Mouse (Mus musculus) lung, embryonic 14.5 days (tissue): ENCODE measurements at regions not wholly inside any gene's neighbourhood (a gene's known extent, or its start where the extent isn't known, plus 50 kb on each side); places are given as distances from the start of the nearest gene placed in this dataset.

Experiments
- ATAC-seq: fragments of 200-750 bp; cut with Nextera tagmentation; 2 replicates; pipeline ENCODE4 v1.8.0; 2017; ENCODE audit warnings: mild to moderate bottlenecking, moderate TSS enrichment, moderate library complexity; ENCODE audit not compliant: insufficient read depth
- DNase-seq: peaks from one replicate; pipeline ENCODE4 v3.0.0-alpha.2; 2015
- H3K27ac ChIP-seq: fragments of 300-500 bp; sonication (generic); 2 replicates; pipeline ENCODE4 v1.5.1; 2014; ENCODE audit warnings: low read depth, mild to moderate bottlenecking, moderate library complexity
- H3K27me3 ChIP-seq: fragments of 300-500 bp; sonication (generic); 2 replicates; pipeline ENCODE4 v1.6.1; 2014; ENCODE audit warnings: low read length, control low read depth; ENCODE audit not compliant: insufficient read depth
- H3K36me3 ChIP-seq: fragments of 300-500 bp; sonication (generic); 2 replicates; pipeline ENCODE4 v1.6.1; 2014; ENCODE audit warnings: control low read depth; ENCODE audit not compliant: insufficient read depth
- H3K4me1 ChIP-seq: fragments of 300-500 bp; sonication (generic); 2 replicates; pipeline ENCODE4 v1.6.1; 2014; ENCODE audit warnings: antibody characterized with exemption, control low read depth; ENCODE audit not compliant: insufficient read depth
- H3K4me2 ChIP-seq: fragments of 300-500 bp; sonication (generic); 2 replicates; pipeline ENCODE4 v1.6.1; 2014; ENCODE audit warnings: mild to moderate bottlenecking
- H3K4me3 ChIP-seq: fragments of 300-500 bp; sonication (generic); 2 replicates; pipeline ENCODE4 v1.5.1; 2014; ENCODE audit warnings: low read depth, low read length
- H3K9ac ChIP-seq: fragments of 300-500 bp; sonication (generic); 2 replicates; pipeline ENCODE4 v1.6.1; 2014
- H3K9me3 ChIP-seq: fragments of 300-500 bp; sonication (generic); 2 replicates; pipeline ENCODE4 v1.6.1; 2016; ENCODE audit warnings: low read depth, low read length, control low read depth
- CTCF ChIP-seq: IDR thresholded peaks from 2 replicates; pipeline ENCODE4 v1.5.1; 2016; ENCODE audit warnings: antibody characterized with exemption, low read depth
- WGBS: fragments of 180-500 bp; shearing (Covaris S2); extraction: QIAGEN DNeasy Blood & Tissue Kit; methylation state at CpG from one replicate; pipeline ENCODE4 v1.1.7; 2014; 5-methylcytosine and 5-hydroxymethylcytosine counted together

DNA sequence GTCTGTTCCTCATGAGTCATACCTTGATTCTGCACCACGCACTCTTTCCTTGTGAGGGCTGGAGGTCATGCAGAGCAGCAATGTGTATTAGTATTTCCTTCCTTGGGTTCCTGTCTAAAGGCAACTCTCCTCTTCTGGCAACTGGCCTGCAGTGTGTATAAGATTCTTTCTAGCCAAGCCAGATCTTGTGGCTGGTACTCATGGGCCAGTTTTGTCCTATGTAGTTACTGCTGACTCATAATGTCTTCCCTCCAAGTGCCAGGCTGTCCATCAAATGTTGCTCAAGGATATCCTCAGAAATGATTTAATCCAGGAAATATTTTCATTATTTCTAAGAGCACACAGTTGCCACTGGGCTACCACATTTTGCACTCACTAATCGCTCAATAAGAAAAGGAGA, 211.0 kb upstream of the Ptprk start:
- 73% methylated on average over 2 of the region's 2 CpGs for WGBS
- ATAC-seq (no peak), DNase-seq (peak; percentile 5)
- no peak for TF ChIP-seq CTCF
- Histone ChIP-seq H3K4me1 (no peaks in the 10 kb centered on the region), H3K4me3 (no peak overlapping the region), H3K9ac (no peak overlapping the region), H3K27ac (no peak overlapping the region), H3K9me3 (no peaks in the 10 kb centered on the region), H3K4me2 (no peak overlapping the region), H3K36me3 (no peaks in the 10 kb centered on the region), H3K27me3 (no peaks in the 10 kb centered on the region)

- no peak overlapping the region for H3K27ac ChIP-seq
- H3K9ac ChIP-seq: no peak overlapping the region
- H3K36me3 ChIP-seq: no peaks in the 10 kb centered on the region
- H3K27me3 ChIP-seq: no peaks in the 10 kb centered on the region
- H3K4me3 ChIP-seq: no peak overlapping the region
- H3K4me1 ChIP-seq: no peaks in the 10 kb centered on the region
- H3K9me3 ChIP-seq: no peaks in the 10 kb centered on the region
- 79% methylated on average over 1 of the region's 1 CpGs for WGBS
- ATAC-seq: no peak
- H3K4me2 ChIP-seq: no peak overlapping the region
- DNase-seq: no peak
- no peak for TF ChIP-seq CTCF
Observed at GRCm38 (mm10) chr10:27880867-27881266, 193.8 kb upstream of the Ptprk start.

GRCm38 (mm10) chr10:27891778-27892512, 182.7 kb upstream of the Ptprk start:
- TF ChIP-seq CTCF: no peak
- Histone ChIP-seq H3K4me3 (no peak overlapping the region), H3K4me2 (no peak overlapping the region), H3K36me3 (no peaks in the 10 kb centered on the region), H3K9me3 (no peaks in the 10 kb centered on the region), H3K9ac (no peak overlapping the region), H3K4me1 (no peaks in the 10 kb centered on the region), H3K27me3 (no peaks in the 10 kb centered on the region), H3K27ac (no peak overlapping the region)
- WGBS: 9% methylated on average over 2 of the region's 2 CpGs
- DNase-seq: peak; percentile 10
- ATAC-seq: no peak

- Histone ChIP-seq H3K27me3 (no peaks in the 10 kb centered on the region), H3K4me1 (no peaks in the 10 kb centered on the region), H3K36me3 (no peaks in the 10 kb centered on the region), H3K4me2 (no peak overlapping the region), H3K4me3 (no peak overlapping the region), H3K27ac (no peak overlapping the region), H3K9ac (no peak overlapping the region), H3K9me3 (no peaks in the 10 kb centered on the region)
- no peak for TF ChIP-seq CTCF
- WGBS: 23% methylated on average over 2 of the region's 2 CpGs
- ATAC-seq (peak; percentile 91; the same call in 1 of the 2 replicates), DNase-seq (peak; percentile 89)
Observed at GRCm38 (mm10) chr10:27916406-27916805, 158.2 kb upstream of the Ptprk start.

- peak; percentile 37 for DNase-seq
- whole genome bisulfite sequencing: 37% methylated on average over 5 of the region's 5 CpGs
Observed at GRCm38 (mm10) chr10:27927266-27927665, 147.4 kb upstream of the Ptprk start.

GRCm38 (mm10) chr10:27942136-27942535, 132.5 kb upstream of the Ptprk start:
- WGBS: 38% methylated on average over 5 of the region's 5 CpGs

More at GRCm38 (mm10) chr10:27927266-27927665, 147.4 kb upstream of the Ptprk start:
- Histone ChIP-seq H3K9ac (no peak overlapping the region), H3K27me3 (no peaks in the 10 kb centered on the region), H3K9me3 (no peaks in the 10 kb centered on the region), H3K36me3 (no peaks in the 10 kb centered on the region), H3K4me3 (no peak overlapping the region), H3K4me1 (no peaks in the 10 kb centered on the region), H3K4me2 (no peak overlapping the region), H3K27ac (no peak overlapping the region)
- no peak for TF ChIP-seq CTCF
- ATAC-seq: no peak

GRCm38 (mm10) chr10:27949127-27949526, 125.5 kb upstream of the Ptprk start:
- H3K9me3 ChIP-seq: no peaks in the 10 kb centered on the region
- H3K27me3 ChIP-seq: no peaks in the 10 kb centered on the region
- 84% methylated on average over 1 of the region's 1 CpGs for WGBS
- H3K4me3 ChIP-seq: no peak overlapping the region
- H3K27ac ChIP-seq: no peak overlapping the region
- no peak overlapping the region for H3K9ac ChIP-seq
- no peaks in the 10 kb centered on the region for H3K36me3 ChIP-seq
- ATAC-seq (no peak), DNase-seq (no peak)
- H3K4me2 ChIP-seq: no peak overlapping the region
- H3K4me1 ChIP-seq: no peaks in the 10 kb centered on the region
- TF ChIP-seq CTCF: no peak

More at GRCm38 (mm10) chr10:27942136-27942535, 132.5 kb upstream of the Ptprk start:
- DNase-seq (no peak), ATAC-seq (no peak)
- no peak overlapping the region for H3K4me2 ChIP-seq
- no peak overlapping the region for H3K9ac ChIP-seq
- H3K9me3 ChIP-seq: no peaks in the 10 kb centered on the region
- no peak overlapping the region for H3K27ac ChIP-seq
- no peak overlapping the region for H3K4me3 ChIP-seq
- no peaks in the 10 kb centered on the region for H3K36me3 ChIP-seq
- H3K27me3 ChIP-seq: no peaks in the 10 kb centered on the region
- no peaks in the 10 kb centered on the region for H3K4me1 ChIP-seq
- TF ChIP-seq CTCF: no peak

DNA sequence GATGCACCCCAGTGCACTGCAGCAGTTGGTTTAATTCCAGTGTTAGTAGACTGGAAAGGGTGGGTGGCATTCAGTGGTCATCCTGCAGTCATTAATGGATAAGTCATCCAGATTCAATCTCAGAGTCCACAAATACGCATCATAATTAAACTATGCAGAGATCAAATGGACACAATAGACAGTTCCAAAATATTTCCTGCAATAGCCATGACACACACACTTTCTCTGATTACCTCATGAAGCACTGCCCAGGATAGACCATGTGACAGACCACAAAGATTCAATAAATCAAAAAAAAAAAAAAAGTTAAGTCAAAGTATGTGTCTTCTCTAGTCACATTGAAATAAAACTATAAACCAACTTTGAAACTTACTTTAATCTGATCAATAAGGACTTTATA, 106.4 kb upstream of the Ptprk start:
- WGBS: 93% methylated on average over 1 of the region's 1 CpGs
- TF ChIP-seq CTCF: no peak
- Histone ChIP-seq H3K4me1 (no peaks in the 10 kb centered on the region), H3K36me3 (no peaks in the 10 kb centered on the region), H3K27me3 (no peaks in the 10 kb centered on the region), H3K27ac (no peak overlapping the region), H3K4me3 (no peak overlapping the region), H3K9ac (no peak overlapping the region), H3K4me2 (no peak overlapping the region), H3K9me3 (no peaks in the 10 kb centered on the region)
- DNase-seq (no peak), ATAC-seq (no peak)
